Mouse (Mus musculus) kidney, postnatal 0 days (tissue): Measurements from ENCODE around the gene Mast4. TPM values are rescaled to one million over a fixed set of nuclear protein-coding genes. Genes with fewer than 3 reads are reported as not detected.

Source experiments
- ATAC-seq: fragments of 200-750 bp; cut with Nextera tagmentation; replicated peaks from 2 replicates; pipeline ENCODE4 v1.8.0; 2017; ENCODE audit warnings: low read depth, moderate number of reproducible peaks, moderate TSS enrichment, moderate library complexity; ENCODE audit not compliant: low FRiP score
- DNase-seq: peaks from one replicate; pipeline ENCODE4 v3.0.0-alpha.2; 2016; ENCODE audit warnings: low spot score
- H3K27ac ChIP-seq: fragments of 300-500 bp; sonication (generic); 2 replicates; pipeline ENCODE4 v1.5.1; 2014; ENCODE audit warnings: mild to moderate bottlenecking
- H3K27me3 ChIP-seq: fragments of 300-500 bp; sonication (generic); 2 replicates; pipeline ENCODE4 v1.6.1; 2014; ENCODE audit warnings: low read length, mixed read lengths; ENCODE audit not compliant: insufficient read depth
- H3K36me3 ChIP-seq: fragments of 300-500 bp; sonication (generic); 2 replicates; pipeline ENCODE4 v1.6.1; 2014; ENCODE audit warnings: low read length, mixed read lengths; ENCODE audit not compliant: insufficient read depth
- H3K4me1 ChIP-seq: fragments of 300-500 bp; sonication (generic); replicated peaks from 2 replicates; pipeline ENCODE4 v1.6.1; 2014; ENCODE audit warnings: antibody characterized with exemption, low read length, mixed read lengths; ENCODE audit not compliant: insufficient read depth
- H3K4me2 ChIP-seq: fragments of 300-500 bp; sonication (generic); 2 replicates; pipeline ENCODE4 v1.6.1; 2014; ENCODE audit warnings: mild to moderate bottlenecking, low read length, moderate library complexity, mixed read lengths
- H3K4me3 ChIP-seq: fragments of 300-500 bp; sonication (generic); replicated peaks from 2 replicates; pipeline ENCODE4 v1.5.1; 2014; ENCODE audit warnings: low read depth, low read length
- H3K9ac ChIP-seq: fragments of 300-500 bp; sonication (generic); 2 replicates; pipeline ENCODE4 v1.6.1; 2014; ENCODE audit warnings: low read depth, low read length
- H3K9me3 ChIP-seq: fragments of 300-500 bp; sonication (generic); replicated peaks from 2 replicates; pipeline ENCODE4 v1.6.1; 2016; ENCODE audit warnings: low read length, inconsistent platforms, mixed read lengths
- CTCF ChIP-seq: IDR thresholded peaks from 2 replicates; pipeline ENCODE4 v1.5.1; 2016; ENCODE audit warnings: antibody characterized with exemption, low read depth, mild to moderate bottlenecking, moderate library complexity
- WGBS: fragments of 180-500 bp; shearing (Covaris S2); extraction: QIAGEN DNeasy Blood & Tissue Kit; methylation state at CpG from one replicate; pipeline ENCODE4 v1.1.7; 2014; 5-methylcytosine and 5-hydroxymethylcytosine counted together
- polyA plus RNA-seq: library from polyadenylated mRNA; unstranded; fragments of >200 nt; fragmentation: Nextera tagmentation; extraction: Ambion mirVana; gene quantifications from 2 replicates; pipeline ENCODE4 v1.2.1, GENCODE M21; 2015

Mast4 gene
- polyA plus RNA-seq, 1 experiment from 2014 or later: 10.6 TPM

- no peaks in the 10 kb centered on the region for H3K36me3 ChIP-seq
- H3K27ac ChIP-seq: no peak overlapping the region
- H3K4me3 ChIP-seq: no peak overlapping the region
- no peaks in the 10 kb centered on the region for H3K9me3 ChIP-seq
- 86% methylated on average over 7 of the region's 7 CpGs for WGBS
- TF ChIP-seq CTCF: no peak
- DNase-seq (no peak), ATAC-seq (no peak)
- H3K4me1 ChIP-seq: peaks cover 26% of the 10 kb centered on the region
- no peak overlapping the region for H3K4me2 ChIP-seq
- no peaks in the 10 kb centered on the region for H3K27me3 ChIP-seq
- no peak overlapping the region for H3K9ac ChIP-seq
Measured at GRCm38 (mm10) chr13:102902123-102902522, 432.2 kb downstream of the Mast4 start.

- ATAC-seq (no peak), DNase-seq (no peak)
- Histone ChIP-seq H3K27ac (no peak overlapping the region), H3K27me3 (no peaks in the 10 kb centered on the region), H3K36me3 (no peaks in the 10 kb centered on the region), H3K4me1 (peaks cover 23% of the 10 kb centered on the region), H3K4me2 (no peak overlapping the region), H3K9ac (no peak overlapping the region), H3K4me3 (no peak overlapping the region), H3K9me3 (no peaks in the 10 kb centered on the region)
- WGBS: 30% methylated on average over 8 of the region's 8 CpGs
- TF ChIP-seq CTCF: no peak
Measured at GRCm38 (mm10) chr13:102900531-102900930, 433.8 kb downstream of the Mast4 start.

DNA sequence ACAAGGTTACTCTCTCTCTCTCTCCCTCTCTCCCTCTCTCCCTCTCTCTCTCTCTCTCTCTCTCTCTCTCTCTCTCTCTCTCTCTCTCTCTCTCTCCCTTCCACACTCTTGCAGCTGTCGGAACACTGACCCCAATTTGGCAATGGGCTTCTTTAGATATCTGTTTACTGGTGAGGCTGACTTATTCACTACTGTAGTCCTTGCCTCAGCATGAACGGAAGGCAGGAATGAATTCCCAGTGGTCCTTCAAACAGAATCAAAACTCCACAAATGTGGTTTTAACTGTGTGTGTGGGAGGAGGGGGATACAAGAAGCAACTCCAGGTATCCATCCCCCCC lies 434.2 kb downstream of the Mast4 start:
- no peak for DNase-seq
- Histone ChIP-seq H3K9ac (no peak overlapping the region), H3K36me3 (no peaks in the 10 kb centered on the region), H3K27me3 (no peaks in the 10 kb centered on the region), H3K9me3 (no peaks in the 10 kb centered on the region), H3K4me3 (no peak overlapping the region), H3K27ac (no peak overlapping the region), H3K4me1 (peaks cover 25% of the 10 kb centered on the region), H3K4me2 (no peak overlapping the region)
- no peak for ATAC-seq
- TF ChIP-seq CTCF: no peak
- 44% methylated on average over 2 of the region's 2 CpGs for WGBS

DNA sequence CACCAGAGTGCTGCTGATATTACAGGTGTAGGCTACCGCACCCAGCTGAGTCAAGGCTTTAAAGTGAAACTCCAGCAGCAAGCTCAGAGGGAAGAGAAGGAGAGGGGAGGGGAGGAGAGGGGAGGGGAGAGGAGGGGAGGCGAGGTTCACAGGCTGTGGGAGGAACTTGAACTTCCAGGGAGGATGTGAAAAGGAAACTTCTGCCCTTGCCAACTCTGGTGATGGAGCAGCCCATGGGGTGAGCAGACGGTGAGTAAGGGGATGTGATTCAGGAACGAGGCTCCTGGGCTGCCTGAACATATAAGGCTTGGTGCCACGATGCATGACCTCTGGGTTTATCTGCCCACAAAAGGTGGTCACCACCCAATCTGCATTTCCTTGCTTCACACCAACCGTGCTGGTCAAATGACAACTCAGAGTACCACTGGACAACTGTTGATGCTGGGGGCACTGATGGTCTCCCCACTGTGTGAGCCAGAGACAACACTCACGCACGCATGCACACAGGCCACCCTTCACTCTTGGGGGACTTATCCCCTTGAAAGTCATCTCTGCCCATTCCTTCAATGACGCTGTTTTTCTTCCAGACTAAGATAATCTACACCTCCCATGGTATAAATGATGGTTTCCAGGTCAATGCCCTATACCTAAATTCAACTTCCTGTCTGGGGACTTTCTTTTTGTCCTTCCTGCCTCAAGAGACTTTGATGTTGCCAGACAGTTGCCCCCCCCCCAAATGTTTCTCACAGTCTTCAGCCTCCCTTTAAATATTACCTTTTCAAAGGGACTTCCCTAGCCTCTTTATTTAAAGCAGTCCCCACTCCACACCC lies 434.8 kb downstream of the Mast4 start:
- no peak for TF ChIP-seq CTCF
- Histone ChIP-seq H3K36me3 (no peaks in the 10 kb centered on the region), H3K27ac (peak overlapping the region; percentile 58), H3K4me1 (peaks cover 31% of the 10 kb centered on the region), H3K4me2 (peak overlapping the region; percentile 27; the same call in 1 of the 2 replicates), H3K9ac (no peak overlapping the region), H3K9me3 (no peaks in the 10 kb centered on the region), H3K4me3 (no peak overlapping the region), H3K27me3 (no peaks in the 10 kb centered on the region)
- ATAC-seq: peak; percentile 63
- peak; percentile 59 for DNase-seq
- 29% methylated on average over 9 of the region's 9 CpGs for WGBS

DNA sequence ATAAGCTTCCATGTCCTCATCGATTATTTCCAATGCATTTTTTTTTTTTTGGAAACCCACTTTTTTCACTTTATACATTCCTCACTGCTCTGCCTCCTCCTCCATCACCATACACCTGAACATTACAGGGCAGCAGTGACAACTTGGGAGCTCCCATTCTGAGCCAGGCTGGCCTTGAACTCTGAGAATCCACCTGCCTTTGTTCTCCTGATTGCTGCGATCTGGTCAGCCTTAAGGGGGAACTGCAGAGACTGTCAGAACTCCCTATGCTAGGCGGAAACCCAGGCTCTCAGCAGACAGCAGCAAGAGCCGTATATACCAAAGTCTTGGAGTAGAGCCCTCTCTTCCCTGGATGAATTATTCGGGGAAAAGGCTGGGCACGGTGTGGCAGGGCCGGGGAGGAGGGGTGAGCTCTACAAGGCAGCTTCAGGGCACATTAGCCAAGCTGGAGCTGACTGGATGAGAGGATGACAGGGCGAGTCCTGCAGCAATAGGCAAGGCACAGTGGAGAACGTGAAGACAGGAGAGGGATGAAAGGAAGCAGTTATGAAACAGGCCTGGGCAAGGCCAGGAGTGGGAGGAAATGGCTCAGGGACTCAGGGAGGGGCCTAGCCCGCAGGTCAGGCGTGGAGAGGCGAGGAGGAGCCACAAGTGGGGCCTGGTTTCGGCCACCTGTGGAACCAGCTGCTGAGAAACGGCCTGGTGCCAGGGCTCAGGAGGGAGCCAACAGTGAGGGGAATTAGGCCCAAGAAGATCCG lies 435.7 kb downstream of the Mast4 start:
- H3K4me3 ChIP-seq: no peak overlapping the region
- H3K27ac ChIP-seq: peak overlapping the region; percentile 58
- ATAC-seq (peak; percentile 79), DNase-seq (peak; percentile 60)
- WGBS: 42% methylated on average over 15 of the region's 15 CpGs
- peak overlapping the region; percentile 27; the same call in 1 of the 2 replicates for H3K4me2 ChIP-seq
- no peak overlapping the region for H3K9ac ChIP-seq
- peaks cover 37% of the 10 kb centered on the region for H3K4me1 ChIP-seq
- H3K27me3 ChIP-seq: no peaks in the 10 kb centered on the region
- no peaks in the 10 kb centered on the region for H3K36me3 ChIP-seq
- TF ChIP-seq CTCF: no peak
- H3K9me3 ChIP-seq: no peaks in the 10 kb centered on the region

- H3K36me3 ChIP-seq: no peaks in the 10 kb centered on the region
- TF ChIP-seq CTCF: no peak
- ATAC-seq (no peak), DNase-seq (no peak)
- H3K27me3 ChIP-seq: no peaks in the 10 kb centered on the region
- H3K4me2 ChIP-seq: no peak overlapping the region
- H3K9me3 ChIP-seq: no peaks in the 10 kb centered on the region
- no peak overlapping the region for H3K27ac ChIP-seq
- H3K9ac ChIP-seq: no peak overlapping the region
- H3K4me1 ChIP-seq: peaks cover 37% of the 10 kb centered on the region
- H3K4me3 ChIP-seq: no peak overlapping the region
Measured at GRCm38 (mm10) chr13:102896322-102896721, 438.0 kb downstream of the Mast4 start.
